Mouse (Mus musculus) hindbrain, embryonic 13.5 days (tissue): Measurements from ENCODE around the gene Ppp1r18. TPM values are rescaled to one million over a fixed set of nuclear protein-coding genes. Genes with fewer than 3 reads are reported as not detected.

Source experiments
- ATAC-seq: fragments of 200-750 bp; cut with Nextera tagmentation; 2 replicates; pipeline ENCODE4 v1.8.0; 2017; ENCODE audit warnings: moderate TSS enrichment; ENCODE audit not compliant: low FRiP score
- H3K27ac ChIP-seq: fragments of 300-500 bp; sonication (generic); 2 replicates; pipeline ENCODE4 v1.5.1; 2015; ENCODE audit warnings: inconsistent platforms, mild to moderate bottlenecking, moderate library complexity
- H3K27me3 ChIP-seq: fragments of 300-500 bp; sonication (generic); 2 replicates; pipeline ENCODE4 v1.6.1; 2015; ENCODE audit warnings: mild to moderate bottlenecking, inconsistent platforms
- H3K36me3 ChIP-seq: fragments of 300-500 bp; sonication (generic); 2 replicates; pipeline ENCODE4 v1.6.1; 2015; ENCODE audit warnings: mild to moderate bottlenecking, inconsistent platforms
- H3K4me1 ChIP-seq: fragments of 300-500 bp; sonication (generic); replicated peaks from 2 replicates; pipeline ENCODE4 v1.6.1; 2015; ENCODE audit warnings: inconsistent platforms
- H3K4me2 ChIP-seq: fragments of 300-500 bp; sonication (generic); 2 replicates; pipeline ENCODE4 v1.6.1; 2015; ENCODE audit warnings: inconsistent platforms, mild to moderate bottlenecking, moderate library complexity
- H3K4me3 ChIP-seq: fragments of 300-500 bp; sonication (generic); 2 replicates; pipeline ENCODE4 v1.5.1; 2015; ENCODE audit warnings: mild to moderate bottlenecking, inconsistent platforms
- H3K9ac ChIP-seq: fragments of 300-500 bp; sonication (generic); 2 replicates; pipeline ENCODE4 v1.6.1; 2015; ENCODE audit warnings: mild to moderate bottlenecking, inconsistent platforms
- H3K9me3 ChIP-seq: fragments of 300-500 bp; sonication (generic); 2 replicates; pipeline ENCODE4 v1.6.1; 2016; ENCODE audit warnings: inconsistent platforms
- WGBS: fragments of 180-500 bp; shearing (Covaris S2); methylation state at CpG from one replicate; pipeline ENCODE4 v1.1.7; 2015; 5-methylcytosine and 5-hydroxymethylcytosine counted together
- polyA plus RNA-seq: library from polyadenylated mRNA; unstranded; fragments of >200 nt; fragmentation: Nextera tagmentation; extraction: Ambion mirVana; gene quantifications from 2 replicates; pipeline ENCODE4 v1.2.1, GENCODE M21; 2015

Gene Ppp1r18
- polyA plus RNA-seq, 1 experiment from 2014 or later, result 30.5 TPM

GRCm38 (mm10) chr17:35866281-35866831 is 963 bp downstream of the Ppp1r18 start:
- no peaks in the 10 kb centered on the region for H3K27me3 ChIP-seq
- peaks cover 64% of the 10 kb centered on the region for H3K4me1 ChIP-seq
- H3K4me3 ChIP-seq, result peak overlapping the region; percentile 67
- peak; percentile 24 for ATAC-seq
- H3K9ac ChIP-seq, result peak overlapping the region; percentile 94
- peaks cover 8% of the 10 kb centered on the region for H3K36me3 ChIP-seq
- H3K4me2 ChIP-seq, result peak overlapping the region; percentile 100
- 1% methylated on average over 37 of the region's 38 CpGs for WGBS
- H3K9me3 ChIP-seq, result no peaks in the 10 kb centered on the region
- H3K27ac ChIP-seq, result peak overlapping the region; percentile 98

GRCm38 (mm10) chr17:35866911-35867890 is 1.8 kb downstream of the Ppp1r18 start:
- Histone ChIP-seq H3K27me3 (no peaks in the 10 kb centered on the region), H3K36me3 (peaks cover 9% of the 10 kb centered on the region), H3K27ac (peak overlapping the region; percentile 98), H3K4me3 (peak overlapping the region; percentile 67), H3K4me2 (peak overlapping the region; percentile 100), H3K4me1 (peaks cover 65% of the 10 kb centered on the region), H3K9me3 (no peaks in the 10 kb centered on the region), H3K9ac (peak overlapping the region; percentile 94)
- no peak; the same call in 1 of the 2 replicates for ATAC-seq
- 10% methylated on average over 26 of the region's 26 CpGs for WGBS

- no peaks in the 10 kb centered on the region for H3K27me3 ChIP-seq
- peak overlapping the region; percentile 94 for H3K9ac ChIP-seq
- peaks cover 76% of the 10 kb centered on the region for H3K4me1 ChIP-seq
- WGBS, result 30% methylated on average over 16 of the region's 17 CpGs
- peaks cover 15% of the 10 kb centered on the region for H3K36me3 ChIP-seq
- ATAC-seq, result no peak
- H3K4me2 ChIP-seq, result peak overlapping the region; percentile 100
- H3K27ac ChIP-seq, result peak overlapping the region; percentile 98
- peak overlapping the region; percentile 67 for H3K4me3 ChIP-seq
- no peaks in the 10 kb centered on the region for H3K9me3 ChIP-seq
Measured at GRCm38 (mm10) chr17:35868165-35868820, 2.9 kb downstream of the Ppp1r18 start.

- Histone ChIP-seq H3K27me3 (no peaks in the 10 kb centered on the region), H3K36me3 (peaks cover 18% of the 10 kb centered on the region), H3K4me3 (peak overlapping the region; percentile 67), H3K27ac (peak overlapping the region; percentile 98), H3K4me1 (peaks cover 82% of the 10 kb centered on the region), H3K9me3 (no peaks in the 10 kb centered on the region), H3K4me2 (peak overlapping the region; percentile 100), H3K9ac (peak overlapping the region; percentile 94)
- 3% methylated on average over 7 of the region's 7 CpGs for WGBS
- ATAC-seq, result no peak
Measured at GRCm38 (mm10) chr17:35868961-35869345, 3.6 kb downstream of the Ppp1r18 start.

GRCm38 (mm10) chr17:35869346-35870067 is 4.1 kb downstream of the Ppp1r18 start:
- H3K27ac ChIP-seq, result peak overlapping the region; percentile 98
- peak overlapping the region; percentile 94 for H3K9ac ChIP-seq
- WGBS, result 2% methylated on average over 7 of the region's 7 CpGs
- peak overlapping the region; percentile 100 for H3K4me2 ChIP-seq
- no peak for ATAC-seq
- H3K9me3 ChIP-seq, result no peaks in the 10 kb centered on the region
- H3K36me3 ChIP-seq, result peaks cover 23% of the 10 kb centered on the region
- peaks cover 82% of the 10 kb centered on the region for H3K4me1 ChIP-seq
- H3K4me3 ChIP-seq, result peak overlapping the region; percentile 67
- H3K27me3 ChIP-seq, result no peaks in the 10 kb centered on the region

GRCm38 (mm10) chr17:35870151-35870883 is 4.9 kb downstream of the Ppp1r18 start:
- Histone ChIP-seq H3K27ac (peak overlapping the region; percentile 98), H3K9ac (peak overlapping the region; percentile 94), H3K9me3 (no peaks in the 10 kb centered on the region), H3K36me3 (peaks cover 31% of the 10 kb centered on the region), H3K4me1 (peaks cover 76% of the 10 kb centered on the region), H3K4me2 (peak overlapping the region; percentile 100), H3K27me3 (no peaks in the 10 kb centered on the region), H3K4me3 (peak overlapping the region; percentile 67)
- WGBS, result 71% methylated on average over 9 of the region's 9 CpGs
- ATAC-seq, result no peak

GRCm38 (mm10) chr17:35870884-35871696 is 5.7 kb downstream of the Ppp1r18 start:
- ATAC-seq, result no peak
- Histone ChIP-seq H3K36me3 (peaks cover 37% of the 10 kb centered on the region), H3K27me3 (no peaks in the 10 kb centered on the region), H3K9ac (peak overlapping the region; percentile 94), H3K4me2 (peak overlapping the region; percentile 100), H3K27ac (peak overlapping the region; percentile 98), H3K4me1 (peaks cover 76% of the 10 kb centered on the region), H3K4me3 (peak overlapping the region; percentile 67), H3K9me3 (no peaks in the 10 kb centered on the region)
- WGBS, result 89% methylated on average over 8 of the region's 8 CpGs

- Histone ChIP-seq H3K27me3 (no peaks in the 10 kb centered on the region), H3K4me1 (peaks cover 56% of the 10 kb centered on the region), H3K9ac (peak overlapping the region; percentile 60), H3K27ac (no peak overlapping the region), H3K9me3 (no peaks in the 10 kb centered on the region), H3K36me3 (peaks cover 39% of the 10 kb centered on the region), H3K4me3 (no peak overlapping the region), H3K4me2 (peak overlapping the region; percentile 34)
- 31% methylated on average over 21 of the region's 21 CpGs for WGBS
- ATAC-seq, result peak; percentile 28; the same call in 1 of the 2 replicates
Measured at GRCm38 (mm10) chr17:35873774-35874519, 8.6 kb downstream of the Ppp1r18 start.

GRCm38 (mm10) chr17:35874721-35875120 is 9.3 kb downstream of the Ppp1r18 start:
- ATAC-seq, result no peak
- Histone ChIP-seq H3K4me1 (peaks cover 48% of the 10 kb centered on the region), H3K9ac (no peak overlapping the region), H3K4me3 (no peak overlapping the region), H3K4me2 (no peak overlapping the region), H3K9me3 (no peaks in the 10 kb centered on the region), H3K36me3 (peaks cover 39% of the 10 kb centered on the region), H3K27me3 (no peaks in the 10 kb centered on the region), H3K27ac (no peak overlapping the region)
- WGBS, result 92% methylated on average over 6 of the region's 6 CpGs
